Mouse (Mus musculus): ENCODE measurements around the gene Il13ra2. TPM values are rescaled to one million over a fixed set of nuclear protein-coding genes. Genes with fewer than 3 reads are reported as not detected.
"Not testable (repeated sequence)": the region's sequence is repeated elsewhere in the genome, so short reads cannot be mapped to it uniquely, and the experiment has no call there.

Il13ra2 gene
- polyA plus RNA-seq (2012; rRNA removed), result 3.7 and 5.2 TPM in 2 replicates

DNA sequence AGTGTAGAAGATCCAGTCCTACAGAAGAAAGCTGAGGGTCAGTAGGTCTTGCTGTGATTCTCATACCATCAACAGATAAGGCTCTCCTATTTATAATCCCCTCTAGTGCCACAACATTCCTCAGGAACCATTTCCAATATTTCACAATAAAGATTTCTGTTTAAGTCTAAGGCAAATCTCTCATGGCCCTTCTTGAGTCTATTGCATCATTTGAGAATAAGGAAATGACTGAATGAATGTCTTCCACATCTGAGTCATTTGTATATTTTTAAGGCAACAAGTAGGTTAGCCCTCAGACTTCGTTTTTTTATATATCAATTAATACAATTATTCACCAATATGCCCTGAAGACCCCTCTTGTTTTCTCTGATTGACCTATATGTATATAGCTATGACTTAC, at the start of gene Il13ra2:
Gene Il13ra2, minus strand, starts transcription at position 64 of the 400 bp plus-strand sequence.
- DNase-seq (ENCODE audit: low spot score), result no peak

DNA sequence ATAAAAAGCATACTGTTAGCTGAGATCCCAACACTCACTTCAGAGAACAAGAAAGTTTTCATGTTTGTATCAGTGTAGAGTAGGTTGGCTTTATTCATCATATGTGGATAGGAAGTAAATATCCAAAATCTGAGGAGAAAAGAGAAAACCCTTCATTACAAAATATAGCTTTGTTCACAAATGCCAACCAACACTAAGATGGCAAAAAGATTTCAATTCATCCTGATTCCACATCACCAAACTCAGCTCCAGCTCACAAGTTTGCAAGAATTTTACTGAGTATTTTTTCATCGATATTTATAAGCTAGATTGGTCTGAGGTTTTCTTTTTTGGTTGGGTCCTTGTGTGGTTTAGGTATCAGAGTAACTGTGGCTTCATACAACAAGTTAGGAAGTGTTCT, 24.6 kb upstream of the Il13ra2 start, which contains the start of gene Vmn1r239-ps:
Gene Vmn1r239-ps, minus strand, starts transcription at position 101 of the 400 bp plus-strand sequence.
- DNase-seq (ENCODE audit: low spot score), result not testable (repeated sequence)

DNA sequence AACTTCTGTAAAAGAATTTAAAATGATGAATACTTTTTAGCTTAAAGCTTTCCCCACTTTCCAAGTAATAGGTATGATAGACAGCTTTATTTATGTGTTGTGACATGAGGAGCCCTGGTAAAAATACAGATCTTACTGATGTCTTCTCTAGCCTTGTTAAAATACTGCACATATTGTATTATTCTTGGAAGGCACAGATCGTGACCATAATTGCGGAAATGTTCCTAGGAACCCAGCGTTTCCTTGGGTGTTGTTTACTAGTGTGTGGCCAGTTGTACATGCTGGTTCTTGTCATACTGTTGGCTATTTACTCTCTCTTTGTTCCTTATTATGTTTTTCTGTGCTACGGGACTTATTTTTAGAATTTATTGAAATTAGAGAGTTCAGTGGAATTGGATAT, 14.4 kb upstream of the Il13ra2 start:
- DNase-seq (ENCODE audit: low spot score), result no peak

DNA sequence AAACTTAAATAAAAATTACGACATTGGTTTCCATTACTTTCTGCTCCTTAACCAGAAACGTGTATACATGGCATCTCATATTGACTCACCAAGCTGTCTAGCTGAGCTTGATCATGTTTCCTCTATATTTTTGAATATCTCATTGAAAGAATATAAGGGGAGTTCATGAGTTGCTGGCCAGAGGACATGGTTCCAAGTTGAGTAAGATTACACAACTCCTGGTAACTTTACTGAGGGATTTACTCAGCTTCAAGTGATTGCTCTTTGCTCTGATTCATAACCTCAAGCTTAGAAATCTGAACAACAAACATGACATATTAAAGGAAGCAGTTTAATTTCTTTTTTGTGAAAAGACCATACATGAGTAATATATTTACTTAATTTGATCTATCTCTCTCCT, 6.4 kb upstream of the Il13ra2 start:
- no peak for DNase-seq (ENCODE audit: low spot score)

DNA sequence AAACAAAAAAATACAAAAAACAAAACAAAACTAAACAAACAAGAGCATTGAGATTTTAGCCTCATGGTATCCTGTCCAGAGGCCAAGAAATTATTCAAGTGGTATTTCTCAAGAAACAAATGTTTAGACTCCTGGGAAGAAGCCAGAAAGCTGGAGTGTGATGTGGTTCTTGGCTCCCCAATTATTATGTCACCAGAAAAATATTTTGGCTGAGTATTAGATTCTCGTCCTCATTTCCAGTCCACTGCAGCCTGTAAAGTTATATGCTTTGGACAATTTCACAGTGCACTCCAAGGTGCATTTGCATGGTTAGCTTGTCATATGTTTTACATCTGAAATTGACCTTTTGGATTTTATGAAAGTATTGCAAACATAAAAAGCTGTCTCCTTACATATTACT, 761 bp upstream of the Il13ra2 start:
- DNase-seq (ENCODE audit: low spot score), result no peak

DNA sequence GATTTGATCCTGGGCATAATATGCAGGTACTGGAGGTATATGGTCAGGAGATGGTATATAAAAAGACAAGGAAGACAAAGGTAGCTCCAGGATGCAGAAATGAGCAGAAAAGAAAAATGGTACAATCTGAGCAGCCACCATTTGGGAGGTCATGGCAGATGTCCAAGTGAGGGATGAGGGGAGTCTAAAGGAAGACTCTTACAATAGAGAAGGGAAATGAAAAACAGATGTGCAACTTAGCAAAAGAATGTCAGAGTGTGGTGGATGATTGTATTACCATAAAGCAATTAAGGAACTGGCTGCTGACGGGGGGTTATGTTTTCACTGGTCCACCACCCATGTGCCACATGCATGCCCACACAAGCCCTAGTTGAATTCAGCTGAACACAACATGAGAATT, 35.5 kb downstream of the Il13ra2 start:
- no peak for DNase-seq (ENCODE audit: low spot score)

DNA sequence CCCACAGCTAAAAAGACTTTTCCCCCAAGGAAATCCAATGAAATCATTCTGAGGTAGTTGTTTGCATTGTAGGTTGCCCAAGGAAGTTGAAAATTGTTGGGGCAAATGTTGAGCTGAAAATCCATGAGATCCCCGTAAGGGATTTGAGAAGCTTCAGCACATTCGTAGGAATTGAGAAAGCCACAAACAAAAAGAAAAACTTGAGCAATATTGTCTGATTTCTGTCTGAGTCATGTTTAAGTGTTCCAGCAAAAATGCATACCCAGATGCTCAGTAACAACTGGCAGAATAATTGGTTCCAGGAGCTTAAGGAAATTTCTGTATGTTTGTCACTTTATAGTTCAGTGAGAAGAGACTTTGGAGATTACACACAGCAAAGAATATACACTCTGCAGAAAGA, 79.8 kb downstream of the Il13ra2 start:
- no peak for DNase-seq (ENCODE audit: low spot score)

Other genes starting within 250 kb of the Il13ra2 start
- not detected in 2 replicates for gene Vmn1r239-ps, start 24.5 kb upstream of the Il13ra2 start, polyA plus RNA-seq (2012; rRNA removed)
- 19.2 and 23.2 TPM in 2 replicates for gene Lrch2, start 124.9 kb upstream of the Il13ra2 start, polyA plus RNA-seq (2012; rRNA removed)